Mouse (Mus musculus) heart, postnatal 0 days (tissue): ENCODE measurements at regions not wholly inside any gene's neighbourhood (a gene's known extent, or its start where the extent isn't known, plus 50 kb on each side); places are given as distances from the start of the nearest gene placed in this dataset.

Source experiments
- ATAC-seq: fragments of 200-750 bp; cut with Nextera tagmentation; 2 replicates; pipeline ENCODE4 v1.8.0; 2017; ENCODE audit warnings: low read depth, moderate number of reproducible peaks, moderate library complexity; ENCODE audit not compliant: insufficient read depth
- DNase-seq: peaks from one replicate; pipeline ENCODE4 v3.0.0-alpha.2; 2016; ENCODE audit warnings: low spot score
- H3K27ac ChIP-seq: fragments of 300-500 bp; sonication (generic); 2 replicates; pipeline ENCODE4 v1.5.1; 2014; ENCODE audit warnings: low read depth, mild to moderate bottlenecking
- H3K27me3 ChIP-seq: fragments of 300-500 bp; sonication (generic); 2 replicates; pipeline ENCODE4 v1.6.1; 2014; ENCODE audit warnings: low read length, mixed read lengths; ENCODE audit not compliant: control insufficient read depth, insufficient read depth
- H3K36me3 ChIP-seq: fragments of 300-500 bp; sonication (generic); replicated peaks from 2 replicates; pipeline ENCODE4 v1.6.1; 2014; ENCODE audit warnings: low read length, mixed read lengths; ENCODE audit not compliant: control insufficient read depth, insufficient read depth
- H3K4me1 ChIP-seq: fragments of 300-500 bp; sonication (generic); 2 replicates; pipeline ENCODE4 v1.6.1; 2014; ENCODE audit warnings: antibody characterized with exemption; ENCODE audit not compliant: control insufficient read depth, insufficient read depth
- H3K4me2 ChIP-seq: fragments of 300-500 bp; sonication (generic); 2 replicates; pipeline ENCODE4 v1.6.1; 2014; ENCODE audit warnings: low read depth, mild to moderate bottlenecking, low read length, moderate library complexity
- H3K4me3 ChIP-seq: fragments of 300-500 bp; sonication (generic); 2 replicates; pipeline ENCODE4 v1.5.1; 2014; ENCODE audit warnings: low read depth, low read length
- H3K9ac ChIP-seq: fragments of 300-500 bp; sonication (generic); replicated peaks from 2 replicates; pipeline ENCODE4 v1.6.1; 2014; ENCODE audit warnings: low read depth, low read length, mixed read lengths
- H3K9me3 ChIP-seq: fragments of 300-500 bp; sonication (generic); replicated peaks from 2 replicates; pipeline ENCODE4 v1.6.1; 2016; ENCODE audit warnings: low read length; ENCODE audit not compliant: control insufficient read depth
- CTCF ChIP-seq: IDR thresholded peaks from 2 replicates; pipeline ENCODE4 v1.5.1; 2016; ENCODE audit warnings: antibody characterized with exemption, control low read depth, low read depth
- EP300 ChIP-seq: IDR thresholded peaks from 2 replicates; pipeline ENCODE4 v1.6.1; 2016; ENCODE audit warnings: antibody characterized with exemption, low read depth
- WGBS: fragments of 180-500 bp; shearing (Covaris S2); extraction: QIAGEN DNeasy Blood & Tissue Kit; methylation state at CpG from one replicate; pipeline ENCODE4 v1.1.7; 2014; 5-methylcytosine and 5-hydroxymethylcytosine counted together

DNA sequence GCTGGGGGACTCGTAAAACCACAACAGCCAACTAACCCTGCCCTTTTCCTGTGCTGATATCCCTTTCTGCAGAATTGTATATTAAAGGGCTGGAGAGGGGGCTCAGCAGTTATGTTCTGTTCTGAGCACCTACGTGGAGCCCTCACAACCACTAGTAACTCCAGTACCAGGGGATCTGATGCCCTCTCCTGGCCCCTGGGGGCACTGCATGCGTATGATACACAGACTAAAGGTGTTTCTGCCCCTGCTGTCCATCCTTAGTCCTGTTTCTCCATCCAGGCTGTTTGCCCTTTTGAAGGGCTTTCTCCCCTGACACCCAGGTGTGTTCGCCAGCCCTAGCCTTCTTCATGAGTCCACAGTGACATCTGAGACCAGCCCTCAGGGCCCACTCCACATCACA is 109.9 kb upstream of the Slc22a12 start:
- WGBS = 68% methylated on average over 4 of the region's 4 CpGs
- no peaks in the 10 kb centered on the region for H3K4me1 ChIP-seq
- no peak for TF ChIP-seq EP300
- TF ChIP-seq CTCF = no peak
- no peak for DNase-seq
- H3K9ac ChIP-seq = no peak overlapping the region
- no peak overlapping the region for H3K4me3 ChIP-seq
- no peak overlapping the region for H3K27ac ChIP-seq
- H3K36me3 ChIP-seq = no peaks in the 10 kb centered on the region
- ATAC-seq = no peak
- no peaks in the 10 kb centered on the region for H3K27me3 ChIP-seq
- H3K4me2 ChIP-seq = no peak overlapping the region
- H3K9me3 ChIP-seq = no peaks in the 10 kb centered on the region

DNA sequence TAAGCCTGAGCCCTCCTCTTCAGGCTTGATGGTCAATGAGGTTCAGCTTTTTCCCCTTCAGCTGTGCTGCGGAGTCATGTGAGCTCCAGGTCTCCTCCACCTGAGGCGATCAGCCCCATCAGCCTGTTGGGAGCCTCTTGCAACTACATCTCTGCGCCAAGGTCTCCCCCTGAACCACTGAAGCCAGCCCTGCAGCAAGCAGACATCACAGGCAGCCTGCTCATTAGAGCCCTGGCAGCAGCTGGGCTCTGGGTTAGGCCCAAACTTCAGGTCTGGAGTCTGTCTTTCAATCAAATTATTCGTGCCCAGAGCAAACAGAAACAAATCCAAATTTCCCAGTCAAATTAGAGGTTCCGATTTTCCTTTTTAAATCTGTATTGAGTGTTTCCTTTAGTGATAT is 108.4 kb upstream of the Slc22a12 start:
- no peak overlapping the region for H3K4me3 ChIP-seq
- no peaks in the 10 kb centered on the region for H3K27me3 ChIP-seq
- no peak overlapping the region for H3K27ac ChIP-seq
- H3K4me2 ChIP-seq = no peak overlapping the region
- DNase-seq (no peak), ATAC-seq (no peak)
- H3K9me3 ChIP-seq = no peaks in the 10 kb centered on the region
- no peak overlapping the region for H3K9ac ChIP-seq
- WGBS = 60% methylated on average over 5 of the region's 5 CpGs
- no peak for TF ChIP-seq EP300
- TF ChIP-seq CTCF = no peak
- no peaks in the 10 kb centered on the region for H3K4me1 ChIP-seq
- no peaks in the 10 kb centered on the region for H3K36me3 ChIP-seq

DNA sequence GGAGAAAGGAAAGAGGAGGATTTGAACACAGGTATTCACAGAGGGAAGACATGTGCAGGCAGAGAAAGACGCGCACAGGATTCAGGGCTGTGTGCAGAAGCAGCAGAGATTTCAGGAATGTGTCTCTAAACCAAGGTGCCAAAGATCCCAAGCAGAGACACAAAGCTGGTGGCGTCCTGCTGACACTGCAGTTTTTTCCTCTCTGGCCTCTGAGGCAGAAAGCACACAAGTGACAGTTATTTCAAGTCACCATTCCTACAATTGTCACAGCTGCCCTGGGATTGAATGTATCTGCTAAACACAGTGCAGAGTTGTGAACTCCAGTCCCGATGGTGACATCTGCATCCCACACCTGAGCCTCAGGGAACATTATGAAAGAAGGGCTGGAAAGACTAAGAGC is 107.1 kb upstream of the Slc22a12 start:
- DNase-seq (no peak), ATAC-seq (no peak)
- TF ChIP-seq EP300 = no peak
- no peak for TF ChIP-seq CTCF
- Histone ChIP-seq H3K36me3 (no peaks in the 10 kb centered on the region), H3K4me2 (no peak overlapping the region), H3K4me1 (no peaks in the 10 kb centered on the region), H3K9me3 (no peaks in the 10 kb centered on the region), H3K9ac (no peak overlapping the region), H3K27me3 (no peaks in the 10 kb centered on the region), H3K4me3 (no peak overlapping the region), H3K27ac (no peak overlapping the region)
- WGBS = 65% methylated on average over 4 of the region's 4 CpGs

DNA sequence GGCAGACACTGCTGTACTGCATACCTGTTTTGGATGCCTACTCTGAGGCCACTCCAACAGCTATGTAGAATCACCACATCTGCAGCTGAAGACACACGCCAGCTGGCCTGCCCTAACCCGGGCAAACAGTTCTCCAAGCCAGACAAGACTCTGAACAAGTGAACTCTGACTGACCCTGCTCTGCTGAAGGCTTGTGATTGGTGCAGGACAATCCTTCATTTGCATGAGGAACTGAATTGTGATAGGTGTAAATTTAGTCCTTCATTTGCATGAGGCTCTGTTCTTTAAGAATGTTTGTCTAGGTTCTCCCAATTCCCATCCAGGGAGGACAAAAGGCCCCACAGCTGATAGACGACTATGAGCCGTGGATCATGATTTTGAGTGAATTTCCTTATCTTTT is 104.9 kb upstream of the Slc22a12 start:
- Histone ChIP-seq H3K9ac (no peak overlapping the region), H3K9me3 (no peaks in the 10 kb centered on the region), H3K4me1 (no peaks in the 10 kb centered on the region), H3K4me3 (no peak overlapping the region), H3K27me3 (no peaks in the 10 kb centered on the region), H3K36me3 (no peaks in the 10 kb centered on the region), H3K27ac (no peak overlapping the region), H3K4me2 (no peak overlapping the region)
- TF ChIP-seq CTCF (no peak), EP300 (no peak)
- ATAC-seq (no peak), DNase-seq (no peak)
- 78% methylated on average over 4 of the region's 4 CpGs for WGBS

DNA sequence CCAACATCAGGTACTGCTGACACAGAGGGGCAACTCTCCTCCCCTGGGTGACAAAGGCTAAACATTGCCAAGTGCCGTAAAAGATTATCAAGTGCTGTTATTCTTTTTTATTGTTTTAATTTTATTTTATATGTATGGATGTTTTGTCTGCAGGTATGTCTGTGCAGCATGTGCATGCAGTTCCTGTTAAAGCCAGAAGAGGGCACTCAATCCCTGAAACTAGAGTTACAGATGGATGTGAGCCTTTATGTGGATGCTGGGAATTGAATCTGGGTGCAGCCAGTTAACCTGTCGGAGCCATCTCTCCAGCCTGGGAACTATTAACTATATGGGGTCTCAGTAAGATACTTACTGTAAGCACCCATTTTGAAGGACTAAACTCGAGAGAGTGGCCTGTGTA is 104.4 kb upstream of the Slc22a12 start:
- WGBS = 85% methylated on average over 3 of the region's 3 CpGs
- no peak for DNase-seq
- Histone ChIP-seq H3K9me3 (no peaks in the 10 kb centered on the region), H3K36me3 (no peaks in the 10 kb centered on the region), H3K4me1 (no peaks in the 10 kb centered on the region), H3K27me3 (no peaks in the 10 kb centered on the region), H3K27ac (no peak overlapping the region), H3K9ac (no peak overlapping the region), H3K4me2 (no peak overlapping the region), H3K4me3 (no peak overlapping the region)
- TF ChIP-seq CTCF (no peak), EP300 (no peak)
- ATAC-seq = no peak

DNA sequence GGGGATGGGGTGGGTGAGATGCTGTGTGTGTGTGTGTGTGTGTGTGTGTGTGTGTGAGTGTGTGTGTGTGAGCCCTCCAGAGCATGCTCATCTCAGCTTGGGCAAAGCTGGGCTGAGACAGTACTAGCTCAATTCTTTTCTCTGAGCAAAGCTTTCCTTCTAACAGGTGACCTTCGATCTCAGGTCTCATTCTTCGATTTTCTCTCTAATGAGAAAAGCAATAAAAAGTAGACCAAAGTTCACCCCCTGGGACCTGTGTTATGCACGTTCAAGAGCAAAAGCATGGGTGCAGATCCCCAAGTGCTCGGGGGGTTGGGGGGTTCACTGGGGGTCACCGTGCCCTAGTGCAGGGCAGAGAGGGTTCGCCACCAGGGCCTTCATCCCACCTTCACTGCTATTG is 103.1 kb upstream of the Slc22a12 start:
- H3K4me1 ChIP-seq = no peaks in the 10 kb centered on the region
- TF ChIP-seq CTCF (no peak), EP300 (no peak)
- WGBS = 79% methylated on average over 6 of the region's 6 CpGs
- no peak for ATAC-seq
- no peaks in the 10 kb centered on the region for H3K27me3 ChIP-seq
- no peak for DNase-seq
- no peak overlapping the region for H3K9ac ChIP-seq
- no peak overlapping the region for H3K4me2 ChIP-seq
- no peaks in the 10 kb centered on the region for H3K9me3 ChIP-seq
- no peaks in the 10 kb centered on the region for H3K36me3 ChIP-seq
- no peak overlapping the region for H3K27ac ChIP-seq
- no peak overlapping the region for H3K4me3 ChIP-seq
